Mouse (Mus musculus): Measurements from ENCODE around the gene Bod1. TPM values are rescaled to one million over a fixed set of nuclear protein-coding genes. Genes with fewer than 3 reads are reported as not detected.

The Bod1 gene
- polyA plus RNA-seq (2015; fragmentation: Illumina TruSeq; extraction: RNeasy Lipid Tissue Mini Kit (QIAGEN cat#74804); ENCODE audit: insufficient read depth, low replicate concordance): 28.6 TPM

DNA sequence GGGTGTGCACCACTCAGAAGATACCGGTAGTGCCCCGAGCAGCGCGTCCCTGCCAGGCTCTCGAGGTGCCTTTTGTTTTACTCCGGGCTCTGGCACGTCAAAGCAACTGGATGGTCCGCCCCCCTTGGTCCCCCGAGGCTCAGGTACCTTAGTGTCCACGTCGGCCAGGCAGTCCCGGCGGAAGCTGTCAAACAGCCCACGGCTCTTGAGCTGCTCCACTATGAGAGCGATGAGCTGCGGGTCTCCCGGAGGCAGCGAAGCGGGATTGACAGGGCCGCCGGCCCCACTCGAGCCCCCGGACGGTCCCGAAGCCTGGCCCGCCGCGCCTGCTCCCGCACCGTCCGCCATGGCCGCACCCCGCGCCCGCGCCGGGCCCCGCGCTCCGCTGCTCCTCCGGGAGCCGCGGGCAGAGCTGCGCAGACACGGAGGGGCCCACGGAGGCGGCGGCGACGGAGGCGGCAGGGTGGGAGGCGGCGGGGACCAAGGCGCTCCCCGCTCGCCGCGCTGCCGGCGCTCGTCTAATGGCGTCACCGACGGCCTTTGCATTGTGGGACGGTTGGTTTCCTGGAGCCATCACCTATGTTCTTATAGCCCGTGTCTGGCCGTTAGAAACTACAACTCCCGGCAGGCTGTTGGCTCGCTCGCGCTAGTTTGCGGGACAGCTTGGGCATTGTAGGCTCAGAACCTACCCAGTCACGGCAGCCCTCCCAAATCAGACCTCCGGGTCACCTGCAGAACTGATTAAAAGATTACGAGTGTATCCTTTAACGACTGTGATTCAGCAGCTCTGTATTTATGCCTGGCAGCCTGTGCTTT, at the start of gene Bod1:
TSS of gene Bod1 (minus strand) at position 532 of the 816 bp plus-strand sequence.

Other genes with a start within 250 kb of the Bod1 start
- gene Cpeb4, start 200.3 kb upstream of the Bod1 start, polyA plus RNA-seq (2015; fragmentation: Illumina TruSeq; extraction: RNeasy Lipid Tissue Mini Kit (QIAGEN cat#74804); ENCODE audit: insufficient read depth, low replicate concordance): 48.9 TPM

All from spleen, adult 10 weeks (tissue).